Mouse (Mus musculus): ENCODE measurements around the gene Chd1l.

The Chd1l gene

DNA sequence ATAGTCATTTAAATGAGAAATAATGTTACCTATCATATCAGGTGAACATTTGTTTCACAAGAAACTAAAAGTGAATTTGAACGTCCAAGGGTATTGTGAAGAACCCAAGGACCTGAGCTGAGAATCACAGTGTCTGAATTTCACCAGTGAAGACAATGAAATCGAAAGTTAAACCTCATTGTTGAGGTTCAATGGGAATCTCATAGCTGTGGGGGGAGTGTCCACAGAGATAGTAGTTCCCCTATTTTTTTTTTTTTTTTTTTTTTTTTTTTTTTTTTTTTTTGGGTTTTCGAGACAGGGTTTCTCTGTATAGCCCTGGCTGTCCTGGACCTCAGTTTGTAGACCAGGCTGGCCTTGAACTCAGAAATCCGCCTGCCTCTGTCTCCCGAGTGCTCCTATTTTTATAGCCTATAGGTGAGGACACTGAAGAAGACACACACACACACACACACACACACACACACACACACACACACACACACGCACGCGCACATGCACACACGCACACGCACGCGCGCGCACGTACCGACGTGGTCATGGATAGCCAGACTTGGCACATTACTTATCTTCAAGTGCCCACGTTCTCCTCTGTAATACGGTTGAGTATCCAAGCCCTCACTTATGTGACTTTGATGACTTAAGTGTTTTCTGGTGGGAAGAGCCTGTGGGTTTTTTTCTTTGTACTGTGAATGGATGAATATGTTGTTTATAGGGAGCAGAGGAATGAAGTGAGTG lies 7.3 kb upstream of the Chd1l start:
- no peak for DNase-seq (ENCODE audit: low spot score in 2 of 2)

DNA sequence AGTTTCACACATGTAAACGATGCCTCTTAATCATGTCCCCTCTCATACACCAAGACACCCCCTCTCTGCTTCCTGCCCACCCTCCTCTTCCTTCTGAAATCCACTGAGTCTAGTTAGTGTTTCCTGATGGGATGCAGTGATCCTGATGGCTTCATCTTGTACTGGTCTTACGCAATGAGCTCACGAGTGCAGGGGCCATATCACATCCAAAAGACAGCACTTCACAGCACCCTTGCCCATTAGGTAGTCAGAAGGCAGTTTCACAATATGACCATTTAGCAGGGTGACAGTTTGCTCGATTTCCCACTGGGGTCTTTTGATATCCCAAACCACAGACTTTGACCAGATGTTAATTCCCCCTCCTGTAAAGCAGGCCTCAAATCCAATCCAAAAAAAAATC lies 5.9 kb upstream of the Chd1l start:
- DNase-seq (ENCODE audit: low spot score in 2 of 2), result no peak

DNA sequence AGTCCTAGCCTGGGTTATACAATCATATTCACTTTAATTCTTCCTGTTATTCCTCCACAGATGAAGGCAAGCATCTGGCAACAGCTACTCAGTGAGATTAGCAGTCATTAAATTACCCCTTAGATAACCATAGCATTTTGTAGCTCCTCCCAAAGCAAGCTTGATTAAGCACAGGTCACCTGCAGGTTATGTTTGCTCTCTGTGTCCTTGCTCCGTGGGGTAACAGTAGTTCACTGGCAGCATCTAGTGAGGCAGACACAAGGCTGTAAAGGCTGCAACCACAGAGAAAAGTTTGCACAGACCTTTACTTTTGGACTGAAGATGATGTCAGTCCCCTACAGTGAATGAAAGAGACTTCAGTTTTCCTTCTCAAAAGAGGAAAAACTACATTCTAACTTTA lies 5.2 kb upstream of the Chd1l start:
- DNase-seq (ENCODE audit: low spot score in 2 of 2), result no peak

DNA sequence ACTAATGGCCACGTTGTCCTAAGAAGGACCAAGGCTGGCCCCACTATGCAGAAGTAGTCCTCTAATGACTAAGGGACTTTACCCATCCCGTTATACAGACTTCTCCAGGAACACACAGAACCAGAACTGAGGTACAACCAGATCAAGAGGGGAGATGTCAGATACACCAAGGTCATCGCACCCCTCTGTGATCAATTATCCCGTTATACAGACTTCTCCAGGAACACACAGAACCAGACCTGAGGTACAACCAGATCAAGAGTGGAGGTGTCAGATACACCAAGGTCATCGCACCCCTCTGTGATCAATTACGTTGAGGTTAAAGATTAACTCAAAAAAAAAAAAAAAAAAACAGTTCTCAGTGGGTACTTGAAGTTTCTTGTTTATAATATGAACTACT lies 1.0 kb upstream of the Chd1l start:
- DNase-seq (ENCODE audit: low spot score in 2 of 2), result no peak

DNA sequence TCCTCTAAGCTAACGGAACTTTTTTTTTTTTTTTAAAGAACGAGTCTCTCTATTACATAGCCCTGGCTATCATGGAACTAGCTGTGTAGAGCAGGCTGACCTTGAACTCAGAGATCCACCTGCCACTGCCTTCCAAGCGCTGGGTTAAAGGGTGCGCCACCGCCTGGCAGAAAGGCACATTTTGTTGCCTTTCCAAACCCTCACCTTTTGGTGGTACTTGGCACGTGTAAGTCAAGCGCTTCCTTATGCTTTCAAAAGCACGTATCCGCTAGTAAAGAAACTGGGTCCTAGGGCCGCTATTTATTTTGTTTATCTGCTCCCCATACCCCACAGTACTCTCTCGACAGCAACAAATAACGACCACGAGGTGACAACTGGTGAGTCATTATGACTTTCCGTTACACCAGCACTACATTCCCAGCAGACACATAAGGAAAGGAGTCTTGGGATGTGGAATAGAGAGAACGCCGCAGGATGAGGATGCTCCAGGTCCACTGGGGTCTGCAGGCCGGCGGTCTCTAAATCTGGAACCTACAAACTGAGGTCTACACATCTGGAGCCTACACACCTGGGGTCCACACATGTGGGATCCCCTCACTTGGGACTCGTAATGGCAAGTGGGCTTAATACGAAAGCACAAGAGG lies 680 bp downstream of the Chd1l start:
- no peak for DNase-seq (ENCODE audit: low spot score in 2 of 2)

DNA sequence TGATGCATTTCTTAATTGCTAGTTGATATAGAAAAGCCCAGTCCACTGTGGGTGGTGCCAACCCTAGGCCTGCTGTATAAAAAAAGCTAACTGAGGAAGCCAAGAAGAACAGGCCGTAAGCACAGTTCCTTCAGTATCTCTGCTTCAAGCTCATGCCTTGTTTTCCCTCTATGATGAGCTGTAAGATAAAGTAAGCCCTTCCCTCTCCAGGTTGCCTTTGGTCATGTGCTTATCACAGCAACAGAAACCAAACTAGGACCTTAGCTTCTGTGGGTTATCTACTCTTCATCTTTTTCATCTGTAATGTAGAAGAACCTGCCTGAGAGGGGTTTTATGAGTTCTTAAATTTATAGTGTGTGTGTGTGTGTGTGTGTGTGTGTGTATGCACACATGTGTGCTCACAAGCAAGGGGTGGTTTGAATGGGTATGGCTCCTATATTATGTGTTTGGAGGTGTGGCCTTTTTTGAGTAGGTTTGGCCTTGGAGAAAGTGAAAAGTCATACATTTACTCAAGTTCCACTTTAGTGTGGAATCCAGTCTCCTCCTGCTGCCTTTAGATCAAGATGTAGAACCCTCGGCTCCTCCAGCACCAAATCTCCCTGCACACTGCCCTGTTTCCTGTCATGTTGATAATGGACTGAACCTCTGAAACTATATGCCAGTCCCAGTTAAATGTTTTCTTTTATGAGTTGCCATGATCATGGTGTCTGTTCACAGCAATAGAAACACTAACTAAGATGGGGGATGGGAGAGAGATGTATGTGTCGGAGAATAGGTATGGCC lies 9.8 kb downstream of the Chd1l start:
- no peak for DNase-seq (ENCODE audit: low spot score in 2 of 2)

DNA sequence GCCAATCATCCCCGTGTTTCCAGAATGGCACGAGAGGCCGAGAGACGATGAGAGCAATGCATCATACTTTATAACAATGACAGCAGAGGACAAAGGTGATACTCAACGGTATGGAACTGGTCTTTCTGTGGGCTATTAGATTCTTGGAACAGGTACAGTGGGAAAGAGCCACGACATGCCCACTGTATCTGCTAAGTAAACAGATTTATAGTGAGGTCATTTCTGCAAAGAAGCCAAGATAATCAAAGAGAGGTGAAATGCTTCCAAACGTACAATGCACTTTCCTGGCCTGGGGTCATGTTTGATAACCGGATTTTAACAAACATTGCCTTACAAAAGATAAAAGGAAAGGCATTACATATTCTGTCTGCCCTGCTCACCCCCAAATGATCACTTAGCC lies 13.2 kb downstream of the Chd1l start:
- DNase-seq (ENCODE audit: low spot score in 2 of 2), result no peak

DNA sequence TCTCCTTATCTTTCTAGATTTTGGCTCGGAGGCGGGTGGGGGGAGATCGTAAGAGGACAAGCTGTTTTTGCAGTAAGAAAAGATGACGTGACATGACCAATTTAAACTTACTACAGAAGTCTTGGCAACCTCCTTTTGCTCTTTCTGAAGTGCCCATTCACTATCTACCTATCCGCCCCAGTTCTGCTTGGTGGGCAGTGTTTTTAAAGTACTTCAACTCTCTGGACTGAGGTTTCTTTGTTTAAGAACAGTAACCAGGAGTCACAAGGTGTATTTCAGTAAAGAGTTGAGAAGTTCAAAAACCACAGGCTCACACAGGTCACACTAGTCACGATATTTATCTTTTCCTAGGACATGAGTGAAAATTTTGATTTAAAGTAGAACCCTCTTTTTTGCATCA lies 14.9 kb downstream of the Chd1l start:
- DNase-seq (ENCODE audit: low spot score in 2 of 2), result no peak

DNA sequence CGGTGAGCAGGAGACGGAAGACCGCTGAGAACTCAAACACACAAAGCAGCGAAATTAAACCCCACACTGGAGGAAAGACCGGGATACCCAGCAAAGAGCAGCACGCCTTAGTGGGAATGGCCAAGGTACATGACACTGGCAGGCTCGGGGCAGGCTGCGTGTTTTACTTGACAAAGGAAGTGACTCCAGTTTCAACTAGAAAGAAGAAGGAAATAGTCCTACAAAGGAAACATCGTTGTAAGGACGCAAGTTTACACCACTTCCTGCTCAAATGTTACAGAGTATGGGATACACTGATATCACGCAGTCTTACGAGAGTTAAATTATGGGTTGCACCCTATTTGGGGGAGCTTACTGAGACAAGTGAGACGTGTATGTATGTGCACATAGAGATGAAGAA lies 15.9 kb downstream of the Chd1l start:
- no peak for DNase-seq (ENCODE audit: low spot score in 2 of 2)

DNA sequence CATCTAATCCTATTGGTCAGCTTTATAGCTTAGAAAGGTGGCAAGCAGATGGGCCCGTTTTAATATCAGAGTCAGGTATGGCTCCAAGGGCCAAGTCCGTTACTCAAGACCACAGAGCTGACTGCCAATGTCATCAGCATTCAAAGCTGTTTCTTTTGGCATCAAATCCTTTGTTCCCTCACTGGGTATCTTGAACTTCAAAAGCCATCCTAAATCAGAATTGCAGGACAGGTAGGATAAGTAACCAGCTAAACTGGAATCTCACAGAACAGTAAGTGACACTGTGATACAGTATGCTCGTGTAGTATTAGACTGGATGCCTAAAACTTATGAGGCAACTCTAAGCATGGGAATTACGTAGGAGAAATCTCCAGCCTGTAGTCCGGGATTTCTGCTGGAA lies 16.9 kb downstream of the Chd1l start:
- no peak for DNase-seq (ENCODE audit: low spot score in 2 of 2)

DNA sequence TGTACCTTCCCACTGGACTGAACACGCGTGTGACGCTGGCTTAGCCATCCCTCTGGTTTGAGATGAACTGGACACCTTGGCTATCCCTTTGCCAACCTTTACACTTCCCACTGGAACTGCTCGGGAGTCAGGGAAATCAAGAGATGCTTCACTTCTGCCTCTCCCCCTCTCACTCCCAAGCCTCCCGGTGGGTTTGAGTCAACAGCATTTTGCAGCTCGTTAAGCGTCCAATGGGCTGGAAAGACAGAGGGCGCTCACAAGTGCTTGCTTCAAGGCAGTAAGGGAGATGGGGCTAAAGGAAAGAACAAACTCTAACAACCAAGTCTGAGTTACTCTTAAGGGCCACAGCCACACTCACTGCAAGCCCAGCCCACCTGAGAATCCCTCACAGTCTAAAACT lies 19.3 kb downstream of the Chd1l start:
- DNase-seq (ENCODE audit: low spot score in 2 of 2), result no peak

DNA sequence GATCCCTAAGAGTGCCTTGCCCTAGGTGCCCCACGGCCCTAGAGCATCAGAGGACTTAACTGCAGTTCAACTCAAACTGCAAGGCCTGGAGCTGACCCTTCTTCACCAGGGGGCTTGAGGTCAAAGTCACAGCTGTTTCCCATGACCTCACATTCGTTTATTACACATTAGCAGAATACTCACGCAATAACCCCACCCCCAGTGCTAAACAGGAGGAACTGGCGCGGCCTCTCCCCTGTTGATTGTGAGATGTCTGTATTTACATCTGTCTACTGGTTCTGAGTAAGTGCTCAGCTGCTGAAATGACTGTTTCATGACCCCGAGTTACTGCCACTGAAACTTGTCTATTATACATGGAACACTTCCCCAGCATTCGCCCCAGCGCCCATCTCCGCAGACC lies 22.3 kb downstream of the Chd1l start:
- DNase-seq (ENCODE audit: low spot score in 2 of 2), result no peak

DNA sequence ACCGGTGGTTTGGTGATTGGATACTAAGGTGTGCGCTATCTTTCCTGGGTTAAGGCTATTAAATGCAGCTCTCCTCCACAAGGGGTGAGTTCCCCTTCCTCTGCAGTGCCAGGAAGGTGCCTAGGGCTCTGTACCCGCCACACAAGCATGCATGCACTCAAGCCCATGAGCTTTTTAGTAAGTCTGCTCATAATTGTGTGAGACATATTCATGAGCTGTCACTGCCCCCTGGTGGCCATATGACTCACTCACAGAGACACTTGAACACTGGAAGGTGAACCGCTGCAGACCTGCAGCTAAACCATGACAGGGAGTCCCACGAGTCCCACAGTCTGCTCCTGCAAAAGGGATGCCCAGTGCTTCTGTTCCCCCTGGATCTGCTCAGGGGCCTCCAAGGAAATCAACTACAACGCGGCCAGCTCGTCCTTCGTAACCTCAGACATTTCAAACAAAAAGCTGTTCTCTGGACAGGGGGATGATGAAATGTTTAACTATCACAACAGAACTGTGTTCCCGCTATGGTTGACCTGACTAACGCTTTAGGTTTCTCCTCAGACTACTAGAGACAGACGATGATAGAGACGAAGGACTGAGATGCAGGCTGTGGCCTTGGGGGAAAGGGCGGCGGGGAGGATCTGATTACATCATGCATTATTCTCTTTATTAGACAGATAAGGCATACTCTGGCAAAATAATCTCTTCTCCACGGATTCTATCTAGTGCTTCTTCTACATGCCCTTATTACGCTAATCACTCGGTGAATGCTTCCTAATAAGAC lies 24.4 kb downstream of the Chd1l start:
- DNase-seq (ENCODE audit: low spot score in 2 of 2), result peak; percentile 71 to 84

DNA sequence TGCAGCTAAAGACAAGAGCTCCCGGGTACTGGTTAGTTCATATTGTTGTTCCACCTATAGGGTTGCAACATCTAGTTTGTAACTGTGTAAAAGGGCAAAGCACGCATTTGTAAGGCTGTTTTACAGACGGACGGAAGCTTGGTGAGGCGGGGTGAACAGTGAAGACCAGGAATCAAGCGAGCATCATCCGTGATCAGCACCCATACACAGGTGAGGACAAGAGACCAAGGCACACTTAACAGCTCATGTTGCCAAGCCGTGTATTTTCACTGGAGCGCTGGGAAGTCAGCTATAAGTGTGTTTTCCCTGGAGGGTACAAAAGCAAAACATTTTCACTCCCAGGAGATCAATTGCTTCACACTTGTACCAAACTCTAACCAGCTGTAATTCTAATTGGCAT lies 36.2 kb downstream of the Chd1l start:
- no peak for DNase-seq (ENCODE audit: low spot score in 2 of 2)

DNA sequence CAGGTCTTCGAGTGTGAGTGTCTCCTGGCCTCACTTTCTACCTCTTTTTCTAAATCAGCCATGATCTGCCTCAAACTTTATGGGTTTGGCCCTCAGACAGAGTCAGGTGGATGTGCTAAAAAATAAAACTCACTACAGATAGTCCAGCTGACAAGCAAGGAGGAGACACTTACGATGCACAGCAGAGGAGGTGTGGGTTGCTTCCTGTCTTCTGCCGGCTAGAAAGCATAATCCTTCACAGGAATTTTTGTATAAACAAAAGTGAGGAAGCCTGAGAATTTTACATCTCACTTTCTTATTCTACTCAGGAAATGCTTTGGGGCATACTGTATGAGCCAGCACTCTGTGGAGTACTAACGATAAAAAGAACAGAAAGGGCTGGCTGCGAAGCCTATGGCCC lies 45.4 kb downstream of the Chd1l start:
- no peak for DNase-seq (ENCODE audit: low spot score in 2 of 2)

DNA sequence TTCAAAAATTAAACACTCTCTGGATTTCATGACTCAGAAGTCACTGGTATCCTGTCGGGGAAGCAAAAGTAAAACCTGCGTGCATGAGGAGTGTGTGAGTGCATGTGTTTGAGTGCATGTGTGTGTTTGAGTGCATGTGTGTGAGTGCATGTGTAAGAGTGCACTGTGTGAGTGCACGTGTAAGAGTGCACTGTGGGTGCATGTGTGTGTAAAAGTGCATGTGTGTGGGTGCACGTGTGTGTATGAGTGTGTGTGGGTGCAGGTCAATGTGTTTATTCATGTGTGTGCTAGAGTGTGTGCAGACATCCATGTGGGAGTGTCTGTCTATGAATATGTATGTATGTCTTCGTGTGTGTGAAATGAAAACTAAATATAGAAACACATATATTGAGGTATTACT lies 51.4 kb downstream of the Chd1l start:
- DNase-seq (ENCODE audit: low spot score in 2 of 2), result no peak

DNA sequence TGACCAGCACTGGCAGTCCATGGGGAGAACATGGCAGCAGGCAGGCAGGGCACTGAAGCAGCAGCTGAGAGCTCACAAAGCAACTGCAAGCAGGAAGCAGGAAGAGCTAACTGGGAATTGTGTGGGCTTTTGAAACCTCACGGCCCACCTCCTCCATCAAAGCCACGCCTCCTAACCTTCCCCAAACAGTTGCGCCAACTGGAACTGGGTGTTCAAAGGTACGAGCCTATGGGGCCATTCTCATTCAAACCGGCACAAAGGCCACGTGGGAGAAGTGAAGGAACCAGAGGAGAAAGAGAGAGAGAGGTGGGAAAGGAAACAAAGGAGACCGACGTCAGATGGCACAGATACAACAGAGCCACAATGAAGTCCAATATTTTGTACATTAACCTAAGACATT lies 63.8 kb downstream of the Chd1l start:
- no peak for DNase-seq (ENCODE audit: low spot score in 2 of 2)

DNA sequence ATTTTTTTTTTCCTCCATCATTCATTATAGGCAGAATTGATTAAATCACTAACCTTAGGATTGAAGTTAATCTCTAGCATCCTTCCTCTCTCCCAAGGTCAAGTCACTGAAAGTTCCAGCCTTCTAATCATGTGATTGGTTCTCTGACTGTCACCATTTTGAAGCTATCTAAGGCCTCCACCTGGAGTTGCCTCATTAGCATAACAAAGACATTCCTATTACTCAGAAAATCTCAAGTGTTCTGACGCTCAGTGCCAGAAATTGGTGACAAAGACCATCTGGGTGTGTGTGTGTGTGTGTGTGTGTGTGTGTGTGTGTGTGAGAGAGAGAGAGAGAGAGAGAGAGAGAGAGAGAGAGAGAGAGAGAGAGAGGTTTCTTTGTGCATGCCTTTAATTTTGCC lies 69.8 kb downstream of the Chd1l start:
- DNase-seq (ENCODE audit: low spot score in 2 of 2), result no peak

DNA sequence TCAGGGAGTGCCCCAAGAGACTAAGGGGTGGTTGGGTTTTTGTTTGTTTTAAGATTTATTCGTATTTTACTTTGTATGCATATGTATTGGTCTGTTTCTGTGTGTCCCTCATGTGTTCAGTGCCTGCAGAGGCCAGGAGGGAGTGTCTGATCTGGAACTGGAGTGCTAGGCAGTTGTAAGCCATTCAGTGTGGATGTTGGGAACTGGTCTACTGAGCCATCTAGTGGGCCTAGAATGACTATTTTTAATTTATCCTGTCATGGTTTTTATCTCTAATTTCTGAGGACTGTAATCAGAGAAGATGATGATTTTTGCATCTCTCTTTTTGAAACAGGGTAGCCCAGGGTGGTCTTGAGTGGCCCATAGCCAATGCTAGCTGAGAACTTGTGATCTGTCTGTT lies 71.4 kb downstream of the Chd1l start:
- DNase-seq (ENCODE audit: low spot score in 2 of 2), result no peak

DNA sequence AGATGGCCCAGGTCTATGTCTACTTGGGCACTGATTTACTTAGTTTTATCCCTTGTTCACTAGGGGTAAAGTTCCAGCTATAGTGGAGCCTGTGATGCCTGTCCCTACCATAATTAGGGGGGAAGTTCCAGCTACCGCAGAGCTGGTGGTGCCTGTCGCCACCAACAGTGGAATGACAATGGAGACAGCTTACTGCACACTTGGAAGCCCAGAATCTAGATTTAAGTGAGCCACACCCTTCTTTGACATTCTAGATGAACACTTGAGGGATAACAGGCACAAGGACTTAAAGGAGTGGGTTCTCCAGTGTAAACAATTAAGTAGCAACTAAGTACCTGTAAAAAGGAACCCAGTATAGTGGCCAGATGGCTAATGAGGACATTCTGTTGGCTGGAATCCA lies 73.0 kb downstream of the Chd1l start:
- no peak for DNase-seq (ENCODE audit: low spot score in 2 of 2)

DNA sequence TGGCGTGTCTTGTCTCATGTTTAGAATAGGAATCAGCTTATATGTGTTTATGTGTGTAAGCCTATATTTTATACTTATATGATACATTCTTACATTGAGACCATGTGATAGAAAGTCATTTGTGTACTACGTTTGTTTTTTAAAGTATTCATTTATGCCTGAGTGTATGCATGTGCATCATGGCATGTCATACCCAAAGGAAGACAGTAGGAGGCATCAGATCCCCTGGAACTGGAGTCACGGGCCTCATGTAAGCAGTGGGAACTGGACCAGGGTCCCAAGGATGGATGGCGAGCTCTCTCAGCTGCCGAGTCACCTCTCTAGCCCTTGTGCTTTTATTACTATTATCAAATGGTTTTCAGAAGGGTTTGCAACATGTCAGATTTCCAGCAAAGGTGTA lies 74.3 kb downstream of the Chd1l start:
- no peak for DNase-seq (ENCODE audit: low spot score in 2 of 2)

DNA sequence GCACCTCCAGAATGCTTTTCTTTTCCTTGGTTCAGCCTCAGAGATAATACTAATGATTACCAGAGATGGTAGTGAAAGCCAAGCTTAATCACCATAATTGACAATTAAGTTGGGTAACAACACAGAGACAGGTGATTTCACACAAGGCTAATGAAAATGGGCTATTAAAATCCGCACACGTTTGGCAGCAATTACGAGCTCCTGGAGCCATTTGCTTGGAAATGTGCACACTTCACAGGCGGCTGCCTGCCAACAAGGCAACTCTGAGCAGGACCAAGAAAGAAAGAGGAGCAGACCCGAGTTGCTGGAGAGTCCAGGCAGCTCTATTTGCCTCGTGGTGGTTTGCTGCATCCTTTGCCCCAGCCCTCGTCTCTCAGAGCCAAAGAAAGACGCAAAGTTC lies 84.5 kb downstream of the Chd1l start:
- DNase-seq (ENCODE audit: low spot score in 2 of 2), result no peak

All from right cerebral cortex, postnatal 36 days (tissue).